Mouse (Mus musculus): Measurements from ENCODE around the gene Gm39653.

- TF ChIP-seq CTCF (IDR thresholded peaks at IDR 0.05; ENCODE audit: low read depth) (no peak), EP300 (IDR thresholded peaks at IDR 0.05; ENCODE audit: low read depth) (no peak)
These were observed 41.7 kb upstream of the Gm39653 start for GRCm38 (mm10) chr1:63573864-63574611.

Data from liver, postnatal 0 days (tissue).